Mouse (Mus musculus) 416B (cell line): ENCODE results near the gene Adra2a.
A peak's percentile ranks its signal among the peaks of the same experiment; 100 is the strongest.

ENCODE experiments used
- DNase-seq: peaks from one replicate; pipeline ENCODE4 v3.0.0; 2011; ENCODE audit warnings: low read depth

The Adra2a gene

DNA sequence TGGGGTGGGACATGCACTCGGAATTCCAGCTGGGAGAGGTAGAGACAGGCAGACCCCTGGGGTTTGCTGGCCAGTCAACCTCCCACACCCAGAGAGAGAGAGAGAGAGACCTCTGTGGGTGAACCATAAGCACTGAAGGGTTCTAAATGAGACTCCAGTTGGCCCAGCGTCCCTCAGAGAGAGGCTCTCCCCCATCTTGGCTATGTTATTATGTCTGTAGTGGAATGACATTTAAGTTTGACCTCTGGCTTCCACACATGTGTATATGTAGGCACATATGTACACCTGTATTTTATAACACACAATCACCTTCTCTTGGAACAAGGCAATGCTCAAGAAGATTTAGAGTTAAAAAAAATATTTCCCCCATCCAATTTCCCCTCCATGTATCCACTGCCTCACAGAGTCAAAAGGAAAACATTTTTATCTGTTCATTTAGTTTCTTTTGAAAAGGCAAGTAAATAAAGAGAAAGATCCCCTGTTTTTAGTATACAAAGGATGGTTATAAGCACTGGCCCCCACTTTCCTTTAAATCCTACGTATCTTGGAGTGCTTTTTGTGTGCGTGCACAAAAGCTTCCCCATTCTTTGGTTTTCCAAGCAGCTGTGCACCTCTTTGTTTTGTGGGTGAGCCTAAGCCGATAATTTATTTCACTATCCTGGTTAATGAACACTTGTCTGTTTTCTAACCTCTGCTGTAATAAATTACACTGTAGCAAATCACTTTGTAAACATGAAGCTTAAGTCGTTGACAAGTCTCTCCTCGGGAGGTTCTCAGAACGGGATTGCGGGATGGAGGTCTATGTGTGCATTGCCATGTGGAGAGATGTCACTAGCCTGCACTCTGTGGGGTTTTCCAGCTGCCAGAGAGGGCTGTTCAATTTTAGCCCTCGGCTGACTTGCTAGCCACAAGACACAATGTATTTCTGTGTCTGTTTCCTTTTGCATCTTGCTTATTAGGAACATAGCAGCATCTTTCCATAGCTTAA is 32.7 kb downstream of the Adra2a start:
- DNase-seq = no peak

DNA sequence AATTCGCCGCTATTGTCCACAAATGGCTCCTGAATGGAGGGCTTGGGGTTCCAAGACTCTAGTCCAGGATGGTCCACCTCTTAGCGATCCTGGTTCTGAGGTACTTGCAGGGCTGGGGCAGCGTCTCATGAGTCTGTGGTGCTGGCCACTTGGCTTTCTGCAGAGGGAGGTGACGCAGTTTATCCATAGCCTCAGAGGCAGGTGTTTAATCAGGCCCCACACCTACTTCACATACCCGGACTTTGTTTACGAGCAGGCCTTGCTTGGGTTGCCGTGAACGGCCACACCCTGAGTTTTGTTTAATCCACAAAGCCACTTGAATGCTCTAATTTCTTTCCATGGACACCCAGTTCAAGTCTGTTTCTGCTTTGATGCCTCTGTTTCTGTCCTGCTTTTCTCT is 37.4 kb downstream of the Adra2a start:
- DNase-seq = no peak

DNA sequence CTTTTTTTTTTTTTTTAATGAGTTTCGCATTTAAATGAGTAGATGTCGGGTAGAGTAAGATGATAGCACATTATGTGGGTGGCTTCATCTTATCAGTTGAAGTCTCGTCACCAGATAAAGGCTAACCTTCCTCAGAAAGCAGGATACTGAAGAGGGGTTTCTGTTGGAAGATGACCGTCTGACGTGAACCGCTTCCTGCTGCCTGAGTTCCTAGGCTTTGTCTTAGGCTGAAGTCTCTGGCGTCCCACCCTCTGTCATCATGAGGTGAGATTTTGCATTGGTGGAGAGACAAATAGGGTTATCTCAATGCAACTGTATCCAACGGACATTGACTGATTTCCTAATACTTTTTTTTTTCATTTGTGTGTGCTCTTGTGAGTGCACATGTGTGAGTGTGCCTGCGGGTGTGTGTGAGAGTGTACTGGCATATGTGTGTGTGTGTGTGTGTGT is 37.8 kb downstream of the Adra2a start:
- DNase-seq = no peak

DNA sequence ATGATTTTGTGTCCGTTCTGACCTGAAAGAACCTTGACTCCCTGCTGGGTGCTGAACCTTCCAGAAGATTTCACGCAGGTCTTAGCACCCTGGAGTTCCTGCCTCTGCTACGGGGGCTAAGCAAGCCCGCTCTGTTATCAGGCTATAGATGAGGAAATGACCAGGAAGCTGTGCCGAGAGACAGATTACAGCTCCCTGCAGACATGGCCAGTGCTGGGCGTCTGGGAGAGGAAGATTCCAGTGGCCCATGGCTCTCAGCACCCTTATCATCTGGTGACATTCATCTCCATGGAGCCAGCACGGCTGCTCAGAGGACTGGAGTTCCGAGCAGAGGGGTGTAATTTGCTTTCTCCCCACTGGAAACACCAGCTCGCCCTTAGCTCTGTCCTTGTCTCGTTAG is 43.4 kb downstream of the Adra2a start:
- peak; percentile 26 for DNase-seq

DNA sequence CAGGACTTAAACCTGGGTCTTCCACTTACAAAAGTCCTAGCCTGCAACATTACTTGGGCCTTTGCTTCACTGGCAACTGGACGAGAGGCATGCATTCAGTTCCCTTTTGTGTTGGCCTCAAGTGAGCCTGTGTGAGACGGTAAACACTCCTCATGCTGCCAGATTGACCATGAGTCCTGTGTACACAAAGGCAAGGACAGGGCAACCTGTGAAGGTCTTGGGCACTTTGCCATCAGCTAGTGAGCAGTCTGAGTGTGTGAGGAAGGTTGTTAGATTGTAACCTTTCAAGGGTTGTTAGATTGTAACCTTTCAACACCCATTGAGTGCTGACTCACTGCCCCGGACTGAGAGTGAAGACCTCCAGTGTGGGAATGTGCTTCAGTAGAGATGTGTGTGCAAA is 49.6 kb downstream of the Adra2a start:
- DNase-seq = no peak

DNA sequence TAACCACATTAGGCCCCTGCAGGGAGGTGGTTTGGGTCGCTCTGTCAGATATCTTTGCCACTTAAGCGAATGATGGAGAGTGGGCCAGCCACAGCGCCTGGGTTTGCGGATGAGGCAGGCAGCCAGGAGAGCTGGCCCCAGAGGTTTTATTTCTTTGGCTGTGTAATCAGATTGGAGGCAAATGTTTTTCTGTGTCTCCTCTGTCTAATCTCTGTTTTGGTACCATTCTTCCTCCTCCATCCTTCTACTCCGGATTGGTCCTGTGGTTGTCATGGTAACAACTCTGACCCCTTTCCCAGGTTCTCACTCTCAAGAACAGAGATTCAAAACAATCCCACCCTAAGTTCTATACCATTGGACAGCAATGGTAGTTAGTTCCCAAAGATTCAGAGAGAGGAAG is 51.8 kb downstream of the Adra2a start:
- DNase-seq = no peak

DNA sequence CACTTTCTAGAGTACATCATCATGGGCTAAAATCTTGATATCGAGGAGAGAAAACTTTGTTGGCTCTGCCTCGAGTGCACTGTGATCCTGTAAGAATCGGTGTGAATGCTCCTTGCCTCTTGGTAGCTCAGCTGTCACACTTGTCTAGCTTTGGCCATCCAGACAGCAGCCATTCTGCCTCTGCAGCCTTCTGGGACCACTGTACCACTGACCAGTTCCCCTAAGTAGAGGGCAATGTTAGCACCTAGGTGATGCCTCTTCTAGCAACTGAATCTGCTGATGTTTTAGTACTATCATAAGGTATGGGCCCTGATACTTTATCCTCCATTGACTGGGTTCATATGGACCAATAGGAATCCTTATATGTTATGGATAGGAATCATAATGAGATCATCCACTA is 54.4 kb downstream of the Adra2a start:
- no peak for DNase-seq
